Mouse (Mus musculus): Measurements from ENCODE around the gene Zfand3.

DNA sequence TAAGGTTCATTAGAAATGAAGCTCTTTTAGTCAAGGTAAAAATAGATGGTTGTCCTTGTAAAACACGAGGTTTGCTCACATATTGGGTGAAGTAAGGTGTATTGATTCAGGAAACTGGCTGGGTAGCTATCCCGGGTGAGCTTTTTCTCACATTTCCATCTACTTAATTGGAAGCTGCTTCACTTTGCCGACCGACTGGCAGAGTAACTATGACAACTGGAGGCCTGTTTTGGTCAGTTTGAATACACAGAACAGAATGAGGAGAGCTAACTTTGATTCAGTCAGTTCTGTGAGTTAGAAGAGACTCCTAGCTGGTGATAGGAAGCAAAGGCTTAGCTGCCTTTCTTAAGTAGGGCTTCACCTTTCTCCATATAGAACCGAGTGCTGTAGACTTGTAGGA lies 71.4 kb downstream of the Zfand3 start:
- no peak for TF ChIP-seq POLR2A (IDR thresholded peaks at IDR 0.05; ENCODE audit: low read depth, low read length)
- TF ChIP-seq CTCF (IDR thresholded peaks at IDR 0.05; ENCODE audit: borderline replicate concordance, insufficient read depth, low read length) = no peak
